In the genomic region with DNA sequence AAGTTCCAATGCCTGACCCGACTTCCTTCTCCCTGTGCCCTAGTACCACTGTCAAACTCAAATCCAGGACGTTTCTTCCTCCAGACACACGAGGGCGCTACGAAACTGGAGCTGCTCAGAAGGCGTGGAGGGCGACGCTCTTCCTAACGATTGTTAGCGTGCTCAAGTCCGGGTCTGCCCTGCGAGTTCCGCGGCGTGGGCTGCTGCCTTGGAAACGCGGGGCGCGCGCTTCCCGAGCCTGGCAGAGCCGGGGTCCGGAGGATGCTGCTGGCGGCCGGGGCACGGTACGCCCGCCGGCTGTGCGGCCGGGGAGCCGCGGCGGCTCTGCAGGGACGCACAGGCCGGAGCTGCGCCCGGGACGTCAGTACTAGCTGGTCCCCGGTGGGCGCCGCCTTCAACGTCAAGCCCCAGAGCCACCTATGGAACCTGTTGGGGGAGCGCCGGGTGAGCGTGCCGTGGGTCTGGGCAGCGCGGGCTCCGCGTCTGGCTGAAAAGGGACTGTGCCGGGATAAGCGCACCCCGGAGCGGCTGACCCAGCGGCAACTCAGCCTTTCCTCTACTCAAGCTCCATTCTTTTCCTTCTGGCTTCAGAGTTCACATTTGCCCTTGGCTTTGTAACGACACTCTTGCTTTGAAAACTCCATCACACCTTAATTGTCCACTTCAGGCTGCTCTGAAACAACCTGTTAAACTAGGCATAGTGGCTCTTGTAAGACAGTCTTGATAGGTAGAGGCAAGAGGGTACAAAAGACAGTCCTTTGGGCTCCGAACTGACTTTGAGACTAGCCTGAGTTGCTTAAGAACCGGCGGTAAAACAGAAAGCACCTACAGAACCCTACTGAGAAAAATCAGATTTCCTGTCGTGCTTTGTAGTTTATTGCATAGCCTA, we compare ENCODE assay signal across 8 mouse cellular contexts. TPM values are rescaled to one million over a fixed set of nuclear protein-coding genes. Genes with fewer than 3 reads are reported as not detected.
A peak's percentile ranks its signal among the peaks of the same experiment; 100 is the strongest.
DNase-seq lines count a peak whose midpoint lies in the region; ATAC-seq lines count a peak whose summit lies in the region.

Gene Mipep (plus strand): TSS at position 147 of the 889 bp plus-strand sequence.

- peak; percentile 86 for DNase-seq in MEL-GATA-1-ER (ENCODE audit: extremely low read depth, low read depth)
- peak; percentile 81 for DNase-seq in cerebellum, adult 8-10 months
- peak; percentile 92 for DNase-seq in forelimb bud, embryonic 11.5 days (ENCODE audit: low read depth, low spot score)
- peak; percentile 56 for DNase-seq in layer of hippocampus, adult 9-10 months (ENCODE audit: low spot score)
- DNase-seq in ovary, postnatal 10 days (ENCODE audit: low spot score), result peak; percentile 51
- peak; percentile 74 to 85 for DNase-seq in thymus, postnatal 10 days (ENCODE audit: low spot score in 2 of 2)

- H3K9me3 ChIP-seq in lung, embryonic 16.5 days (ENCODE audit: control insufficient read depth, low read length), result no peaks in the 10 kb centered on the region

- WGBS in lung, embryonic 16.5 days, result under 1% methylated on average over 61 of the region's 61 CpGs

- peaks cover 4% of the 10 kb centered on the region; the same call in 1 of the 2 replicates for H3K4me1 ChIP-seq in lung, embryonic 16.5 days (replicated peaks; ENCODE audit: control insufficient read depth, insufficient read depth, low read length)

- no peaks in the 10 kb centered on the region for H3K27me3 ChIP-seq in lung, embryonic 16.5 days (ENCODE audit: control insufficient read depth, insufficient read depth, low read depth, low read length)

- H3K27ac ChIP-seq in lung, embryonic 16.5 days (ENCODE audit: low read length), result peak within 1 kb of the TSS; percentile 49; the same call in 1 of the 2 replicates

- H3K9ac ChIP-seq in lung, embryonic 16.5 days (ENCODE audit: low read length), result peak within 1 kb of the TSS; percentile 70

- peak; percentile 87 to 94 for ATAC-seq in hematopoietic stem cell, adult 5-6 weeks (replicated peaks in 1 of 2; ENCODE audit: insufficient read depth in 1 of 2, low FRiP score in 2 of 2, low TSS enrichment in 1 of 2, low read depth in 1 of 2, poor library complexity in 2 of 2, severe bottlenecking in 2 of 2)
- ATAC-seq in lung, embryonic 16.5 days (ENCODE audit: low read depth), result peak; percentile 93

- peaks cover 2% of the 10 kb centered on the region; the same call in 1 of the 2 replicates for H3K36me3 ChIP-seq in lung, embryonic 16.5 days (ENCODE audit: control insufficient read depth, insufficient read depth, low read length)

- H3K4me2 ChIP-seq in lung, embryonic 16.5 days (ENCODE audit: low read depth, low read length), result peak within 1 kb of the TSS; percentile 63

- H3K4me3 ChIP-seq in lung, embryonic 16.5 days (ENCODE audit: low read length), result peak within 1 kb of the TSS; percentile 85

RNA-seq across cellular contexts. Expression of gene Mipep, which starts in this region (rescaled TPM):
- 12.8 and 25.6 TPM in 2 replicates for total RNA-seq in hematopoietic stem cell, adult 5-6 weeks (2017)
- polyA plus RNA-seq in lung, embryonic 16.5 days (2015; fragmentation: Nextera tagmentation; extraction: Ambion mirVana), result 20.8 and 21.5 TPM in 2 replicates

Comparison
In these comparisons a context has a peak if more than half of its experiments do, and no peak if none do; other contexts are left out.
1. Peak in every context shown above with its lines: DNase-seq, ATAC-seq, H3K4me3 ChIP-seq and H3K27ac ChIP-seq.